20 mouse cellular contexts compared by ENCODE assay signal in genomic region chr2:44126044-44126695, GRCm38 (mm10).
"Had no signal": no experiment of that assay in that cellular context is flagged by ENCODE, and none has a peak within 500 bp of the region (broad histone marks: within the 10 kb centered on the region; RNA-seq: fewer than 3 reads in every experiment).

No protein-coding gene starts in this region.

- H3K4me3 ChIP-seq: megakaryocyte, embryonic 14.5 days; midbrain, embryonic 13.5 days; myocyte; neural tube, embryonic 13.5 days; neural tube, embryonic 15.5 days had no signal

- H3K27ac ChIP-seq: macrophage; midbrain, embryonic 13.5 days; neural tube, embryonic 13.5 days; neural tube, embryonic 15.5 days had no signal

- H3K36me3 ChIP-seq: midbrain, embryonic 13.5 days; neural tube, embryonic 13.5 days; neural tube, embryonic 15.5 days had no signal

- H3K4me1 ChIP-seq: megakaryocyte, embryonic 14.5 days; midbrain, embryonic 13.5 days; neural tube, embryonic 13.5 days; neural tube, embryonic 15.5 days had no signal

- H3K9me3 ChIP-seq: megakaryocyte, embryonic 14.5 days; midbrain, embryonic 13.5 days; neural tube, embryonic 13.5 days; neural tube, embryonic 15.5 days had no signal

- DNase-seq: liver, postnatal 0 days; lung, adult 2 months; lung, postnatal 10 days; lung, postnatal 36 days; retina, postnatal 1 day; right cerebral cortex, adult 18-20 months; right cerebral cortex, postnatal 25 days; right cerebral cortex, postnatal 4 days; spleen, adult 18-20 months; thymus, adult 18-20 months; thymus, postnatal 14 days; thymus, postnatal 36 days had no signal

- H3K9ac ChIP-seq: liver, postnatal 0 days; midbrain, embryonic 13.5 days; neural tube, embryonic 13.5 days; neural tube, embryonic 15.5 days had no signal

- H3K4me2 ChIP-seq: midbrain, embryonic 11.5 days; midbrain, embryonic 13.5 days; neural tube, embryonic 13.5 days; neural tube, embryonic 15.5 days had no signal

- ATAC-seq: liver, postnatal 0 days; midbrain, embryonic 13.5 days; midbrain, embryonic 16.5 days had no signal

- H3K27me3 ChIP-seq: megakaryocyte, embryonic 14.5 days; midbrain, embryonic 13.5 days; neural tube, embryonic 13.5 days; neural tube, embryonic 15.5 days had no signal
